Mouse (Mus musculus) granulocyte monocyte progenitor cell, adult 5-6 weeks (primary cell): Measurements from ENCODE around the gene Sult2a3. TPM values are rescaled to one million over a fixed set of nuclear protein-coding genes. Genes with fewer than 3 reads are reported as not detected.
"Not testable (repeated sequence)": the region's sequence is repeated elsewhere in the genome, so short reads cannot be mapped to it uniquely, and the experiment has no call there.

Experiments used
- ATAC-seq: replicated peaks from 2 replicates; pipeline ENCODE4 v1.8.0; 2016; ENCODE audit warnings: mild to moderate bottlenecking, moderate TSS enrichment, inconsistent platforms; ENCODE audit not compliant: poor library complexity, severe bottlenecking
- total RNA-seq, 2 experiments: library from RNA; stranded (forward) in 1 of 2; stranded (reverse) in 1 of 2; fragments of 200-712, 200-1000 nt in 1 of 2; fragments of >200 nt in 1 of 2; fragmentation: Nextera tagmentation in 1 of 2; gene quantifications; 2 replicates each; pipeline ENCODE4 v1.2.3; 2014 to 2017

Gene Sult2a3
- total RNA-seq (2014; fragmentation: Nextera tagmentation) (not detected in 2 replicates), total RNA-seq (2017) (not detected in 2 replicates)

GRCm38 (mm10) chr7:14122944-14123343 is at the start of gene Sult2a3:
Gene Sult2a3, minus strand, starts transcription at chr7:14123044.
- no peak for ATAC-seq

GRCm38 (mm10) chr7:14120436-14120835 is 2.4 kb downstream of the Sult2a3 start:
- ATAC-seq = no peak

GRCm38 (mm10) chr7:14119865-14120264 is 3.0 kb downstream of the Sult2a3 start:
- ATAC-seq = not testable (repeated sequence)

- ATAC-seq = no peak
Observed at GRCm38 (mm10) chr7:14116761-14117160, 6.1 kb downstream of the Sult2a3 start.

- ATAC-seq = not testable (repeated sequence)
Observed at GRCm38 (mm10) chr7:14114471-14114870, 8.4 kb downstream of the Sult2a3 start.

GRCm38 (mm10) chr7:14047821-14048220 is 75.0 kb downstream of the Sult2a3 start:
- ATAC-seq = not testable (repeated sequence)

GRCm38 (mm10) chr7:14030831-14031230 is 92.0 kb downstream of the Sult2a3 start:
- not testable (repeated sequence) for ATAC-seq

Other genes with a start within 250 kb of the Sult2a3 start
- not detected in 2 replicates for gene Sult2a4, start 133.4 kb downstream of the Sult2a3 start, total RNA-seq (2014; fragmentation: Nextera tagmentation)
- gene Sult2a4, start 133.4 kb downstream of the Sult2a3 start, total RNA-seq (2017) = not detected in 2 replicates
- not detected in 2 replicates for gene Sult2a6, start 131.8 kb upstream of the Sult2a3 start, total RNA-seq (2014; fragmentation: Nextera tagmentation)
- gene Sult2a6, start 131.8 kb upstream of the Sult2a3 start, total RNA-seq (2017) = not detected in 2 replicates
- not detected in 2 replicates for gene Obox8, start 210.5 kb upstream of the Sult2a3 start, total RNA-seq (2014; fragmentation: Nextera tagmentation)
- gene Obox8, start 210.5 kb upstream of the Sult2a3 start, total RNA-seq (2017) = not detected in 2 replicates